Mouse (Mus musculus) left cerebral cortex, postnatal 36 days (tissue): ENCODE measurements around the gene Snrpg. TPM values are rescaled to one million over a fixed set of nuclear protein-coding genes. Genes with fewer than 3 reads are reported as not detected.
"Not testable (repeated sequence)": the region's sequence is repeated elsewhere in the genome, so short reads cannot be mapped to it uniquely, and the experiment has no call there.

Experiments used
- DNase-seq, 2 experiments: peaks; one replicate each; pipeline ENCODE4 v3.0.0; 2021 to 2022; ENCODE audit warnings: low spot score in 2 of 2, mixed read lengths in 1 of 2
- intact Hi-C: fragments of 180-260 bp; cut with DNase I; formaldehyde crosslinking; loops from one replicate; pipeline ENCODE4 v1.15.1; 2025
- total RNA-seq, 2 experiments: library from RNA; stranded (reverse); gene quantifications; 2 replicates each; pipeline ENCODE4 v1.2.3; 2021

Gene Snrpg
- 10 to 100 TPM; 55.8 to 66.0 TPM for total RNA-seq

GRCm38 (mm10) chr6:86370764-86371339, at the start of gene Snrpg:
Gene Snrpg, plus strand, starts transcription at chr6:86371304.
- intact Hi-C loops = loop anchor here (2.0 kb wide), 1 partner anchor 26 kb away; the partner anchor contains the start of gene Pcyox1
- no peak for DNase-seq

GRCm38 (mm10) chr6:86322031-86322563, 49.0 kb upstream of the Snrpg start:
- DNase-seq = no peak
- intact Hi-C loops = no loop called here

- intact Hi-C loops = no loop called here
These were observed 48.1 kb upstream of the Snrpg start for GRCm38 (mm10) chr6:86322991-86323390.

GRCm38 (mm10) chr6:86324400-86324799, 46.7 kb upstream of the Snrpg start:
- DNase-seq = no peak
- intact Hi-C loops = no loop called here

More at GRCm38 (mm10) chr6:86322991-86323390, 48.1 kb upstream of the Snrpg start:
- no peak for DNase-seq

- intact Hi-C loops = no loop called here
- no peak for DNase-seq
These were observed 45.5 kb upstream of the Snrpg start for GRCm38 (mm10) chr6:86325646-86326045.

- intact Hi-C loops = no loop called here
- no peak for DNase-seq
These were observed 44.2 kb upstream of the Snrpg start for GRCm38 (mm10) chr6:86326866-86327265.

GRCm38 (mm10) chr6:86328369-86328768, 42.7 kb upstream of the Snrpg start:
- intact Hi-C loops = no loop called here
- DNase-seq = no peak

GRCm38 (mm10) chr6:86329943-86330342, 41.2 kb upstream of the Snrpg start:
- no peak for DNase-seq
- intact Hi-C loops = no loop called here

GRCm38 (mm10) chr6:86335121-86335849, 35.8 kb upstream of the Snrpg start:
- no peak for DNase-seq
- intact Hi-C loops = no loop called here

- intact Hi-C loops = no loop called here
- no peak for DNase-seq
These were observed 35.2 kb upstream of the Snrpg start for GRCm38 (mm10) chr6:86335860-86336259.

GRCm38 (mm10) chr6:86336340-86336739, 34.8 kb upstream of the Snrpg start:
- intact Hi-C loops, DNase-seq: not testable (repeated sequence)

- intact Hi-C loops = no loop called here
- DNase-seq = no peak
These were observed 27.4 kb upstream of the Snrpg start for GRCm38 (mm10) chr6:86343656-86344055.

- intact Hi-C loops = no loop called here
- DNase-seq = no peak
These were observed 25.0 kb upstream of the Snrpg start for GRCm38 (mm10) chr6:86346063-86346462.

GRCm38 (mm10) chr6:86349257-86349656, 21.8 kb upstream of the Snrpg start:
- intact Hi-C loops = no loop called here
- no peak for DNase-seq

GRCm38 (mm10) chr6:86354948-86355347, 16.2 kb upstream of the Snrpg start:
- no peak for DNase-seq
- intact Hi-C loops = no loop called here

- no peak for DNase-seq
- intact Hi-C loops = no loop called here
These were observed 14.1 kb upstream of the Snrpg start for GRCm38 (mm10) chr6:86356956-86357355.

GRCm38 (mm10) chr6:86360691-86361090, 10.4 kb upstream of the Snrpg start:
- DNase-seq = no peak
- intact Hi-C loops = no loop called here

- DNase-seq = no peak
- intact Hi-C loops = no loop called here
These were observed 9.7 kb upstream of the Snrpg start for GRCm38 (mm10) chr6:86361373-86361772.

- DNase-seq = peak; percentile 75 to 78
- intact Hi-C loops = loop anchor here (1.0 to 2.0 kb wide), 3 partner anchors 170 to 336 kb away; partner anchors contain the start of genes Add2 and Tgfa
These were observed 6.5 kb upstream of the Snrpg start for GRCm38 (mm10) chr6:86364442-86365141.
